Mouse (Mus musculus): ENCODE measurements around the gene Pcdh15.

Pcdh15 gene

DNA sequence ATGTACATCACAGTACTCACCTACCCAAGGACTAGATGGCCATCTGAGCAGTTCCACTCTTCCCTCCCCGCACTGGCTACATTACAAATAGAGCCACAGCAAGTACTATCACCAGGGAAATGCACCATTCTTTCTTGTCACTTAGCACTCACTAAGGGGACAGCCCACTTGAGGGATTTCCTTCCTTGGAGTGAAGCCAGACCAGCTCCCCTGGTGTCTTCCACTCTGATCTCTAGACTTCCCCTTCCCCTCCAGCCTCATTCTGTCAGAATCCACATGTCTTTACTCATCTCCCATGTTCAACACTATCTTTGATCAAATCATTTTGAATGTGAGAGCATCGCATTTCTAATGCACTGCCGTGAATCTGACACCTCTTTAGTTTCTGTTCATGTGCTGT is 1413.2 kb downstream of the Pcdh15 start:
- in situ Hi-C loops (cut with MboI, MseI): no loop called here

DNA sequence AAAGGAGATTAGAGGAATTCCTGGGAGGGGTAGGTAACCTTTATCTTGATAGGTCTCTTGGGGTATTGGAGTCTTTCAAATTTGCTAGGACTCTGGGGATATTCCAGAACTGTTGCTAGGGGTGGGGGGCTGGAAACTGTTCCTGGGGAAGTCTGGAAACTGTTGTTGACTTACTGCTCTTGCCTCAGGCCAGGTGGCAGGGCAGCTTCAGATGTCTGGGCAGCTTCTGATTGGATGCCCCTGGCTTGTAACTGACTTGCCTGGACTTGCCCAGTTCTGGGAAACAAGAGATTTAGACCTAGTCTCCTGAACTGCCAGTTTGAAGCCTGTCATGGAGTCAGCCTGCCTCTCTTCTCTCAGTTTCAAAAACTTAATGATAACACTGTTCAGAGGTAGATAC is 1414.6 kb downstream of the Pcdh15 start:
- in situ Hi-C loops (cut with MboI, MseI): no loop called here

DNA sequence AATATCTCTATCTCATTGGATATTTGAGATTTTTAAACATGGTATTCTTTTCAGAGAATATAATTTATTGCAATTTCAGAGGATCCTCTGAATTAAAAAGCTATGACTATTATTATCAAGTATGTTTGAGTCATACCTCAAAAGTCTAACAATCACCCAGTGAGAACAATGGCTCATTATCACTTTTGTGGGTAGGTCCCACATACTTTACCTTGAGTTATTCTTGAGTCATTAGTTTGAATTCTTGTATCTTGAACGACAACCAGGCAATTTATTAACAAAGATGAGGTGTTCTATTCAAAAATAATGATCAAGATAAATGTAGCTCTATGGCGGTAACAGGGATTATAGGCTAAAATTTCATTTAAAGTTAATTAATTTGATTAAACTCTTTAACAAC is 1439.2 kb downstream of the Pcdh15 start:
- in situ Hi-C loops (cut with MboI, MseI): no loop called here

DNA sequence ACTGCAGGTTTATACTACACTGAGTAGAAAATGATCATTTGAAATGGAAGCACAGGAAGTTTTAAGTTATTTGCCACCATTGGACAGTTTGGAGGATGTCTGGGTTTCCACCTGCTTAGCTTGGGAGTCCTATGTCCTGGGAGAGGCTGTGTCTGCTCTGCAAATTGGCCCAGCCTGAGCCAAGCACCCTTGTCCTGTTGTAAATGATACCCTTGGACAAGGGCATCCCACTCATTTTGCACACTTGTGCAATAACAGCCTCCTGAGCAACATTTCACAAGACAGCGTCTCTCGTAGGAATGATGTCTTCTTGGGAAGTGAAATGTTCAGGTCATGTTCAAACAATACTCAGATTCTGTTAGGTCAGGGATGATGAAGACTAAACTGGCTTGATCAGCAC is 1456.2 kb downstream of the Pcdh15 start:
- in situ Hi-C loops (cut with MboI, MseI): no loop called here

DNA sequence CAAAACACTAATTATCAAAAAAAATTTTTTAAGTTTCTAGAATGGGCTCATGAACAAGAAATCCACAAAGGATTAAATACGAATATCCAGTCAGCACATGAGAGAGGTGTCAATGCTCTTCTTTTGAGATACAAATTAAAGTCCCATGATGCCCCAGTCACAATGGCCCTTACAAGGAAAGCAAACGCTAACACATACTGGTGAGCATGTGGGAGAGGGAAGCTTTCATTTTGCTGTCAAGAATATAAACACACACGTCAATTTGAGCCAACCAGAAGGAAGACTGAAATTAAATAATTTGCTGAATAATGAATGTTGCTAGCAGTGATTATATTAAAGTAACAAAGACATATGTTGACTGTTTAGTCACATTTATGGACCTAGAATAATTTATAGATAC is 1470.5 kb downstream of the Pcdh15 start:
- in situ Hi-C loops (cut with MboI, MseI): no loop called here

DNA sequence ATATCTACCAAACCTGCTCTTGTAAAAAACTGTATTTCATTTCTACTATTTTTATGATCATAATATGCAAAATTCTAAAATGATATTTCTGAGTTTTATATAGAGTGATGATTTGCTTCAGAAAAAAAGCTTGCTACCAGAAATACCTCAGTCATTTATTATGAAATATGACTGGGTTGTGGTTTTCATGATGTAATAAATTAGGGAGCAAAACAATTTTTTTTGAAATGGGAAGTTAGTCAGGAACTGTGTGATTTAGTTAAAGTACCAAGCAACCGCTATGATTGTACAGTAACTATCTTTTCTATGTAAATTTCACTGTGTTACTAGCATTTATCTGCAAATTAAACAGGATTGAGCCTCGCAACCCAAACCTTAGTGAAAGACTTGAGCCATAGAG is 1480.8 kb downstream of the Pcdh15 start:
- in situ Hi-C loops (cut with MboI, MseI): no loop called here

DNA sequence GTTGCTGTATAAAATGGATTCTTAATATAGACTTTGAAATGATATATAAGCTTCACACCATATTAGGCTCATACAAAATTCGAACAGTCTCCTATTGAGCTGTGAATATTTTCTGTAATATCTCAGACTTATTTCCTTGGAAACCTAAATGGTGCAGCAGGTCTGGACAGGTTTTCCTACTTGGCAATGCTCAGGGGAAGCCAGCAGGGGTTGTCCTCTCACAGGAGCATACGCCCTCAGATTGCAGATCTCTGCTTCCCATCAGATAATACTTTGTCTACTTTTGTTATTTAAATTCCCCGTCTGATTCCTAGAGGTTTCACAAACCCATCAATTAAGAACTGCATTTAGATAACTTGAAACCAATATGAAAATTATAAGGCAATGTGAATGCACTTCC is 1492.7 kb downstream of the Pcdh15 start:
- in situ Hi-C loops (cut with MboI, MseI): no loop called here

DNA sequence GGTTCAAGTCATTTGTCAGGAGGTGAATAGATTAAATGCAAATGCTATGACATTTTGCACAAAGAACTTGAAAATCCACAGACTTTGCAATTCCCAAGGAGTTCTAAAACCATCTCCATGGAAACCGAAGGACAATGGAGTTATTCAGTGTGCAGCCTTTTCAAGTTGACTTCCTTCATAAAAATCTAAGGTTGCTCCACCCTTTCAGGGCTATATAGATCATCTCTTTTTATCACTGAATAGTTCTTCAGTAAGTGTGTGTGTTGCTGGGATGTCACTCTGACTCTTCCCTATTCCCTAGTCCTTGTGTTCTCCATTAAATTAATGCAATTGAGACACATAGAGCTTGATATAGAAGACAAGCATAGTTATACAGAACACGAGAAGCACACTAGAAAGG is 1508.5 kb downstream of the Pcdh15 start:
- in situ Hi-C loops (cut with MboI, MseI): no loop called here

DNA sequence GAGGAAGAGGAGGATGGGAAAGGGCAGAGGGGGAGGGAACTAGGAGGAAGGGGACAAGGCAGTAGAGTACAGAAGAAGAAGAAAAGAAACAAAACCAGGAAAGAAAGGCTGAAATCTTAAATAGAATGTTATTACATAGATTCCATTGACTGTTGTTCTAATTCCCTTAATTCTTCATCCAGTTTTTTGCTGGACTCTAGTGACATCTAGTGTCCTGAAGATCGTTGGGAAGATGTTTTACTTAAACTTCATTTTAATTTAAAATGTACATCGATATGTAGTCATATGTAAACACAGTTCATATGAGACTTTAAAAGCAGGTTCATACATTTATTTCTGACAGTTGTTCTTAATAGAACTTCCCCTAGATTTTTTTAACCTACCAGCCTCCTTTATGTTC is 1522.7 kb downstream of the Pcdh15 start:
- in situ Hi-C loops (cut with MboI, MseI): no loop called here

DNA sequence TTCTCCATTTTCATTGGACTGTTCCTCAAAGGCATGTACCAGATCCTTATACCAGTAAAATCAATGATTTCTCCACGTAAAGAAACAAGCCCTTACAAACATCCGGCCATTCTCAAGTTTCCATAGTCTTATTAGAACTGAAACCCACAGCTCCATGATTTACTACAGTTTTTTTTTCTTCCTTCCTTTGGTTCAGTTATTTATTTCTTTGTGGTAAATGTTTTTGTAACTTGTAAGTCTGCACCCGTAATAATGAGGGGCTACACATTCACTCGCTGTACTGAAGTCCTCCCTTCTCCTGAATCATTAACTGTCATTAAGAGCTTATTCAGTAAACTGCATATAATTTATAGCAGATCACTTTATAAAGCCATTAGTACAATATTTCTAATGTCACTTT is 1526.6 kb downstream of the Pcdh15 start:
- in situ Hi-C loops (cut with MboI, MseI): no loop called here

DNA sequence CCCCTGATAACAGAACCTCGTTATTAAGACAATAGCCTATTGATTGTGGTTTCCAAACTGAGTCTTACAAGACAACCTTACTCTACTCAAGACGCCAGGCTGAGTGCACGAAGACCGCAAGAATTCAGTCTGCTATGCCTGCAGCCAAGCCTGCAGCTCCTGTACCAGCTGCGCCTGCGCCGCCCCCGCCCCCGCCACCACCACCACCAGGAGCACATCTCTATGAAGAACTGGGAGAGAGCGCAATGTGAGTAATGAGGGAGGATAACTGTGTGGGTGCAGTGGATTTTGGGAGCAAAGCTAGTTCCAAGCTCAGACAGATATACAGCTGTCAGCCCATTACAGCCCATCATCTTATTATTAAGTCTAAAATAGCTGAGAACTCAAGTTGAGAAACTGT is 1527.5 kb downstream of the Pcdh15 start:
- in situ Hi-C loops (cut with MboI, MseI): no loop called here

DNA sequence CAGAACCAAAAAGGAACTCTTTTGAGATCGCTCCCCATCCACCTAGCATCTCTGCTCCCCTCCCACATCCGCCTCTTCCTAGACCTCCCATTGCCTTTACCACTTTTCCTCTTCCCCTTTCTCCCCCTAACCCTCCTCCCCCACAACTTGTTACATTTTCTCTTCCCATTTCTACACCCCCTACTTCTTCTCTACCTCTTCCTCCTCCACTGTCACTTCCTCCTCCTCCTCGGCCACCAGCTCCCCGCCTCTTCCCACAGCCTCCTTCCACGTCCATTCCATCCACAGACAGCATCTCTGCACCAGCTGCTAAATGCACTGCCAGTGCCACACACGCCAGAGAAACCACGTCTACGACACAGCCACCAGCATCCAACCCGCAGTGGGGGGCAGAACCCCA is 1532.2 kb downstream of the Pcdh15 start:
- in situ Hi-C loops (cut with MboI, MseI): no loop called here

DNA sequence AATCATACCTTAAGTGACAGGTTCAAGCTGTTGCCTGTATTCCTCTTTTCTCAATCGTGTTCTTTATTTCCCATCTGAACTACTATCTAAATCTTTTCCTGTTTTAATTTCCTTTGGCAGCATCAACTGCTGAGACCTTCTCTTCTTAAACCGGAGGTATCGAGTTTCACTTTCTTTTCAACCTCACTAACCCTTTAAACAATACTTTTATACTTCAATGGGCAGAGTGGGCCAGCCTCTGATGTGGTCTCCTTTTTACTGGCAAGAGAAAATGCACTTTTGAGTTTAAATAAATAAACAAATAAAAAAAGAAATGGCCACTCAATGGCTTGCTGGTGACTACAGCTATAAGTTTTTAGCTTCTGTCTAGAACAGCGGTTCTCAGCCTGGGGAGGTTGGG is 1537.9 kb downstream of the Pcdh15 start:
- in situ Hi-C loops (cut with MboI, MseI): no loop called here

DNA sequence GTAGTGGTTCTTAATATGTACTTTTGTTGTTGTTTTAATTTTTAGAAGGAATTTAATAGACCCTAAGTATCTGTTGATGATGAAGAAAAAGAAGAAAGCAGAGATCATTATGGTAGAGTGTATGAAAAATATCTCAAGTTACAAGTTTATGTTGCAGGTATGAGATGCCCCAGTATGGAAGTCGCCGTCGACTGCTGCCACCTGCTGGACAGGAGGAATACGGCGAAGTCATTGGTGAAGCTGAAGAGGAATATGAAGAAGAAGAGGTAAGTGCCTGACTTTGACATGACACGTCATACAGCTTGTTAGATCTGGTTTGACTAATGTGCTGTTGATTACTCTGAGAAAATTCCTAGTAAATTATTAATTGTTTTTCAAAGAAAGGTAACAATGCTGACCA is 1543.0 kb downstream of the Pcdh15 start:
- in situ Hi-C loops (cut with MboI, MseI): no loop called here

DNA sequence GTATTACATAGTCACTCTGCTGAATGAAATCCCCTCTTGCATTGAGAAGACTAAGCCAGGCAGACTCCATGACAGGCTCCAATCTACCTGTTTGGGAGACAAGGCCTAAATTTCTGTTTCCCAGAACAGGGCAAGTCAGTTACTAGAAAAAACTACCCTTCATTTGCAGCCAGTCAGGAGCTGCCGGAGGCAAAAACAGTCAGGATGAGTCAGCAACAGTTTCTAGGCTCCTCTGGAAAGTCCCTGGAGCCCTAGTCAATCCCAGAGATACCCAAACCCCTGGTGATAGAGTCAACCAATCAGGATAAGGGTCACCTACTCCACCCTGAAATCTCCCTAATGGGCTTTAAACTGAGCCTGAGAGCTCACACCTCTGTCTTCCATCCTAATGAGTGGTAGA is 1564.0 kb downstream of the Pcdh15 start:
- in situ Hi-C loops (cut with MboI, MseI): no loop called here

DNA sequence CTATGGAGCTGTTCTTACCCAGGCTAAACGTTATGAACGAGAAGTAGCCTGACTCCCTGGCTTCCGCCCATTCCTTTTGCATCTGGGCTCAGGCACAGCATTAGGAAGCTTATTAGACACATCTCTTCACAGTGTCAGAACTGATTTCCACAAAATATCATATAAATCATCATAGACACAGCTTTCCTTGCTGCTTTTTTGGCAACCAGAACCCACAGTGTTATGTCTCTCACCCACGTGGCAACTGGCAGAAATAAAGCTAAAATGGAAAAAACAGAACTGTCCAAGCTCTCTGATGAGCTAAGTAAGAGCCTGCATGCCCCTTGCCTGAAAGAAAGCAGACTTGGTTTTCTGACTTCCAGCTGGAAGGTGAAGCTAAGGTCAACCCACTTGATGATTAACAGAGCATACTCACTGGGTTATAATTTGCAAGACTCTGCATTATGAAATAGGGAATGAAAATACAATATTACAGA is 1580.9 kb downstream of the Pcdh15 start:
- in situ Hi-C loops (cut with MboI, MseI): no loop called here

DNA sequence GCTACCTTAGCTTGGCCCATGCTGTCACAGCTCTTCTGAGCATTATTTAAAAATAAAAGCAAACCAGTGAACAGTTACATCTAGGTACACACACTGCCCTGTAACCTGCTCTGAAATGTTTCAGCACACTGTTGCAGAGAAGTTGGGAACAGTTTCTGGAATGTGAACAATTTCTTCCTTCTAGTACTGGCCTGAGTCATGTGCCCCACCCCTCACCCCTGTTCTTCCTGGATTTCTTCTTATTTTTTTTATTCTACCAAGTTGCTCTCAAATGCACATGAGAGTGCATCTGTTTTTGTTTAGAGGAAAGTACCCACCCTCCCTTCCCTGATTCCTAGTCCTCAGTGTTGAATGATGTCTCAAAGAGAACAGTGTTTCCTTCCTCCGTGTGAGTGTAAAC is 1581.4 kb downstream of the Pcdh15 start:
- in situ Hi-C loops (cut with MboI, MseI): no loop called here
